Mouse (Mus musculus) frontal cortex, postnatal 14 days (tissue): ENCODE results near the gene Dgki.

Source experiments
- DNase-seq, 2 experiments: peaks; one replicate each; pipeline ENCODE4 v3.0.0; 2022; ENCODE audit warnings: low spot score in 2 of 2

The Dgki gene

DNA sequence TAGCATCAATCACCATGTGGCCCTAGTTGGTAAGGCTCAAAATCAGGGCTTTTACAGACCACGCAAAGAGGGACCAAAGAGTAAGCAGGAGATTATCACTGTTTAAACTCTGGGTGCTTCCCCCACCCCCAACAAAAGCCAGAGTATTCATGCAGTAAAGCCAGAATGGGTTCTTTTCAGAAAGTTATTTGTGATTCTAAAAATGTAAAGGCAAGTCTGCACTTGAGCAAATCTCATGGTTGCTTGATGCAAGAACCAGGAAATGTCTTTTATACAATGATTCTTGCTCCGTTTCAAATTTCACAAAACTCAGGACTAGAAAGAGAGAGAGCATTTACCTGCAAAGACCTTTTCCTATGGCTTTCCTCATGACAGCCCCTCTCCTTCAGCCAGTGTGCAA is 7.9 kb downstream of the Dgki start:
- DNase-seq: no peak

DNA sequence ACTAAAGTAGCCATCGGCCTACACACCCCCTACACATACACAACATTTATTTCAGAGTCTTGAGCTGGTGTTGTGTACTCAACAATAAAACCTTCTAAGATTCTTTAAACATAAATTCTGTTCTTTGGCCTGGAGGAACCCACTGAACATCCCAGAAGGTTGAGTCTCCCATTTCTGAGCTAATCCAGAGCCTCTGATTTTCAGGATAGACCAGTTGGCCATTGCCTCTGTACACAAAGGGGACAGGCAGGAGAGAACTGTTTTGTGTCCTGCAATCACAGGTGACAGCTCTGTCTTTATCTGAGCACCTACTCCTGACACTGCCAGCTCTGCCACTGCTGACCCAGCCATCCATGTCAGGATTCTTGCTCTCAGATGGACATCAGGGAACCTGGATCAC is 8.8 kb downstream of the Dgki start:
- no peak for DNase-seq

DNA sequence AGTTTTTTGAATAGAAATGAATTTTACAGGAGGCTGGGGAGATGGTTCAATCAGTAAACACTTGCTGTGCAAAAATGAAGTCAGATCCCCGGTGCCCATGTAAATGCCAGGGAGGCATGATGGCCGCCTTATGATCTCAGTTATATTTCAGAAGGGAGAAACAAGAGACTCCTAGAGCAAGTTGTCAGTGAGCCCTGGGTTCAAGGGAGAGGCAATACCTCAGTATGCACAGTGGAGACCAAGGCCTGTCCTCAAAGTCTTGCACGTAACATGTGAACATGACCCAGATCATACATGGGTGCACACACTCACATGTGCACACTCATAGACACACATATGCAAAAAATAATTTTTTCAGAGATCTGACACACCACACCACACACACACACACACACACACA is 9.3 kb downstream of the Dgki start:
- no peak for DNase-seq

DNA sequence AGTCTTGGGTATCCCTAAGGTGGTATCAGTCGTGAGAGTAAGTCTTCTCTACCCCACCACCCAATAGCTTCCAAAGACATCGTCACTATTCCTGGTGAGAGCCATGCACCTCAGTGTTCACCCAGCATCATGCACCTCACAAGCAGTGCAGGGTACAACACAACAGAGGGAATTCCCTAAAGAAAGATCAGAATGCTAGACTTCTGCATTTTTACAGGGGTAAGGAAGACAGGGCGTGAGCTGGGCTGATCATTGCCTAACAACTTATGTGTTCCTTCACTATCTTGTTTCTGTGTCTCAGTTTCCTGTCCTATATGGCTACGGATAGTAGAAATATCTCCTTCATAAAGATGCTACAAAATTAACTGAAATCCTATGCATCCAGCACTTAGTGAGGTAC is 13.8 kb downstream of the Dgki start:
- no peak for DNase-seq

DNA sequence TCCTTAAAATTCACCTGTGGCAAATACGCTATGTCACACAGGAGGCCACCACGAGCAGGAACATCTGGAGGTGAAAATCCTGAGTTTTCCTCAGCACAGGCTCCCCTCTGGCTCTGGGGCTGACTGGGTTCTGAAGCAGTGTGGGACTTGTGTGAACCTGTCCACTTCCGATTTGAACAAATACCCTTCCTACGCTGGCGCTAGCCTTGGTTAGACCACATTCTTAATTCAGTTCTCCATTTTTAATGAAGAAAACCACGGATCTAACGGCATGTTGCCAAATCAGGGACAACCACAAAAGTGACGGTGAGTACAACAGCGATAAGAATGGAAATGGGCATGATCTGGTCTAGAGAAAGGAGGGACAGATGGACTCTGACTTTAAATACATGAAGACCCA is 15.1 kb downstream of the Dgki start:
- no peak for DNase-seq

DNA sequence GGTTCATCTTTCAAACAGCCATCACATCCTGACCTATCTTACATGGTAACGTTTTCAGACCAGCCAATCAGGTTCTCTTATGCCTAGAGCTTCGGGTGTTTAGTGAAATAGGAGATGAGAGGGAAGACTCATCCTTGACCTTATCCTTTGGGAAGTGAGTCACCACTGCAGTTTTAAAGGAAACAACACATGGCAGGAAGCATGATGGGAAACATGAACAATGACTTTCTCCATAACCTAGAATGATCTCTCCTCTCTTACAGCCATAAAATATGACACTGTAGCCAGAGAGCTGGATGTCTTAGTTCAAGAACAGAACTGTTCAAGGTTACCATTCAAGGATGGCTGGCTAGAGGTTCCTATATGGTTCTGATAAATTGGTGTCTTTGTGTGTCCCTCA is 16.6 kb downstream of the Dgki start:
- no peak for DNase-seq

DNA sequence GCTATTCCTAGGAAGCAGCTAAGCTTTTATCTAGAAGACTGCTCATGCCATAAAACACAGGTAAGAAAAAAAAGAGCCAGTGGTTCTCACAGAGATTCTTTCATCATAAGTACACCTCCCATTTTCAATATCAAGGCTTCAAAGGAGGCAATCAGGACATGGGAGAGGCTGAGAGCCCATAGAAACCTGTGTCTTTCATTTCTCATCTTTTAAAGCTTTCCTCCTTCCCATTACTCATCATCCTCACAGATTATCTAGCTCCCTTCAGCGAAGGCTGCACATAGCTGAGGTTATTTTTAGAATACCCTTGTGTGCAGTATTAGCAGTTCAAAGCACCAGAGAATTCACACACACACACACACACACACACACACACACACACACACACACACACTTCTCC is 17.3 kb downstream of the Dgki start:
- no peak for DNase-seq

DNA sequence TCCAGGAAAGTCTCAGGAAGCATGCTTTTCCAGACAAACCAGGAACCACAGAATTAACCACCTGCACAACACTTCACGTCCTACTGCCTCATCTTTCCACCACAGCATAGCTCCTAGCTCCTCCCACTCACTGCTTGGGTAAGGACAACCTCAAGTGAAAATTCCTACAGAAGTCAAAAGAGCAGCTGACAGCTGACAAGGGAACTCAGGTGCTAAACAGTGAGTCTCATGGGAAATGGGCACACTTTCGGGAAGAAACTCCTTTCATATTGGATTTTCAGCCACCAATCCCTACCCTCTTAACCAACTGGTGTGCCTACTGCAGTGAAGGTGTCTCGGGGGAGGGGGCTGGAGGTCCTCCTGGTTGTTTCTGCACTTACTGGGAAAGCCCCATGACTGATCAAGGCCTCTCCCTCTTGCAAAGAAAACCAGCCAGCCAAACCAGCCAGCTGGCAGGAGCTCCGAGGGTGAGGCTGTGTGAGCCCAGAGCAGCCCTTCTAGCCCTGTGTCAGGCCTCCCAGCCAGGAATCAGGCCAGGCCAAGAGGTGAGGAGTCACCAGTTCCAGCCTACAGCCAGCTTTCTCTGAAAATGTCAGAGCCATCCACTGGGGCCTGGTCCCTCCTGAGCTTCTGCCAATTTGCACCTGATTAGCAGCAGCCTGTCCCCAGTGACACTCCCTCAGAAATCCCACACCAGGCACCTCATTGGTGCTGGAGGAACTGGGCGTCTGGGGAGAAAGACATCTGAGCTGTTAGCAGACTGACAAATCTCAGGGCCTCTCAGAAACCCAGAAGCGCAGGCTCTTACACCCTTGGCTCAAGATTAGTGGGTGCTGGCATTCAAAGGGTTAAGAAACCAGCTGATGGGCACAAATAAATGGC is 22.9 kb downstream of the Dgki start:
- no peak for DNase-seq

DNA sequence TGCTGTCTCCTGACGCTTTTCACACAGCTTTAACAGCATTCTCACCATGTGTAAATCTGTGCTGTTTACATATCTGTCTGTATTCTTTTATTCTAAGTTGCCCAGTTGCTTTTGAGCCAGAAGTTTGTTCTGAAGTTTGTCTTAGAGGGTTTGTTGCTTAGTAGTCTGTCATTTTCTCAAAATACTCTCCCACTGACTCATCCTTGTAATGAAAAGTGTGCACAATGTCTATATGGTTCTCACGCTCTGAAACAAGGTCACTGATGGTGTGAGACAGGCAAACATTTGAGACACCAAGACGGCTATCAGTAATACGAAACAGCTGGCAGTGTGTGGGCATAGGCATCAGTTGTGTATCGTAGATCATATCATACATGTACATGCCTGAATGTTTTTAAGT is 23.8 kb downstream of the Dgki start:
- DNase-seq: no peak

DNA sequence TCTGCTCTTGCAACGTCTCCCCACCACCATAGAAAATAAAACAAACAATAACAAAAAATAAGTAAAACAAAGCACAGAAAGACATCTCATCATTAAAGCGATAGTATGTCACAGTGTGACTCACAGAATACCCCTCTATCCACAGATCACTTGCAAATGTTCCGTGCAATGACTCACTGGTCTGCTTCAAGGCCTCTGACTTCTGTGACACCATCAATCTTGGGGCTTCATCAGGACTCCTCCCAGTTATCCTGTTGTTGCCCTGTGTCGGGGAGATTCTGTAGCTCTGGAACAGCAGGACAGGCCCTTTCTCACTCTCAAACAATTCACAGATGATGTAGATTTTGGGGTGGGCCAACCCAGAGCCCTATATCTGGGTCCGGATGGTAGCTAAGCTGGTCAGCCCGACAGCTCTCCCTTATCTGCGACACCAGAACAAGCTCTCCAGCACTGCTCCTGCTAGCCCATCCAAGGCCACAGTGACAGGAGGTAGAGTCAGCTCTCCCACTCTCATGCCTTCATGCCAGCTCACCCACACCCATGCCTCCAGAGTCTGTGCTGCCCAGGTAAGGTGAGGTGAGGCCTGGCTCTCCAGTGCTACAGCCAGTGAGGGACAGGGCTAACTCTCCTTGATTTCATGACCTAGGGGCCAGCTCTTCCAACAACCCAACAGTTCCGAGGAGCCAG is 28.9 kb downstream of the Dgki start:
- DNase-seq: no peak

DNA sequence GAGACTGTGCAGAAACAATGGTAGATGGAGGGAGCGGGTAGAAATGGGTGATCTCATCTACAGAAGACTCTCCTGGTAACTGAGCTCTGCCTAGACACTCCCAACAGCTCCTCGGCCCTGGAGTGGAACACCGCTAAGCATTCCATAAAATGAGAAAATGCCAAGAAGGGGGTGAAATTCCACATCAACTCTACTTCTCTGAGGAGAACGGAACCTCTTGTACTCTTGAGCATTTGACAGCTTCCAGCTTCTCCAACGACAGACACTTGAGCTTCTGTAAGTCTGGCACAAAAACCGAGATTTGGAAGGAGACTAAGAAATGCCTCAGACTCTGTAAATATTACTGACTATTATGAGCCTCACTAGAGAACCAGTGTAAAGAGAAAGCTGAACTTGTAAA is 31.4 kb downstream of the Dgki start:
- DNase-seq: no peak

DNA sequence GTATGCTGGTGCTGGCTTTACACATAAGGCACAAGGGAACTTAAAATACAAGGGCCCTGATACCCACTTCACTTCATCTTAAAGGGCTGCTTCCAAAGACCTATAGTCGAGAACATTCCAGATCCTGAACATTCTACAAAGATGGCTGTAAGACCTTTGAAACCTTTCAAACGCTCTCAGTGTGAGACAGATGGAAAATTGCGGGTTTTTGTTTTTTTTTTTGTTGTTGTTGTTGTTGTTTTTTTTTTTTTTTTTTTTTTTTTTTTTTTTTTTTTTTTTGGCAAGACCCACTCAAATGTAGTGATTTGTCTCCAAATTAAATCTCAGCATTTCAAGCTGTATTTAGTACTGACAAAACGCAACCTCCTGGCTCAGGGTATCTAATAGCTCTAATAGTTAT is 32.0 kb downstream of the Dgki start:
- no peak for DNase-seq

DNA sequence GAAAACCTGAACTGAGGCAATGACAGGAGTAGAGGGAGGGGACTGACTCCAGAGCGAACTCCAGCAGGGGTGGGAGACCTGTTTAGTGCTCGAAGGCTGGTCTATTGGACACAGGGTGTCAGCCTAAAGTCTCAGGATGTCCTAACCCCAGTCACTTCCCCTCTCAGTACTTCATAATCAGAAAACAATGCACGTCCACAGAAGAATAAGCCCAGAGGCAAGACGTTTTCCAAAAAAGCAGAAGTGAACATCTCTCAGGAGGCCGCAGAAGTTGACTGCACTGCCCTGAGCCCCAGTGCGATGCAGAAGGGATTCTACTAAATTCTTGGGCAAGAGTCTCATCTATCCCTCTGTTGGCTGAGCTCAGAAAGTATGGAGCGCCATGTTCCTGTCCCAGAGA is 37.5 kb downstream of the Dgki start:
- DNase-seq: no peak

DNA sequence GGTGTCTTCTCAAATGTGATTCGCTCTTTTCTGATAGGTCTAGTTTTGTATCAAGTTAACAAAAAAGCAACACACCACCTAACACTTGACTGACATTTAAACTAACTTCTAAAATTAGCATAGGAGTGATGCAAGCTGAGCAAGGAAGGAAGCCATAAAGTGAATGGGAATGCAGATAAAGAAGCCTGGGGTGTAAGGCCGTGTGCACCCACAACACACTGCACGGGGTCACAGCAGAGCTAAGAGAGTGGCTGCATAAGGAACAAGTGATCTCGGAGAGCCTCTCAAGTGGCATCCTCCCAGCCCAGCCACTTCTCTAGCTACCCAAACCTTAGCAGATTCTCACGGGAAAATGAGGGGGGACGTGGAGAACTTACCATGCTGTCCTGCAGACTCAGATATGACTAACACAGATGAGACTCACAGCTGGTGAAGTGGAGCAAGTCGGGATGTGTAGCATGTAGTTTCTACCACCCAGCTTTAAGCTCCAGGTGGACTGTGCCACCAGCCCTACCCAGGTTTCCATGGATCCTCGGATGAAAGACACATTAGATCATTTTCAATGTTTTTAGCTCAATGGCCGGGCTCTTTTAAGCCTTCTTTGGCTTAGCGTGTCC is 38.6 kb downstream of the Dgki start:
- DNase-seq: no peak

DNA sequence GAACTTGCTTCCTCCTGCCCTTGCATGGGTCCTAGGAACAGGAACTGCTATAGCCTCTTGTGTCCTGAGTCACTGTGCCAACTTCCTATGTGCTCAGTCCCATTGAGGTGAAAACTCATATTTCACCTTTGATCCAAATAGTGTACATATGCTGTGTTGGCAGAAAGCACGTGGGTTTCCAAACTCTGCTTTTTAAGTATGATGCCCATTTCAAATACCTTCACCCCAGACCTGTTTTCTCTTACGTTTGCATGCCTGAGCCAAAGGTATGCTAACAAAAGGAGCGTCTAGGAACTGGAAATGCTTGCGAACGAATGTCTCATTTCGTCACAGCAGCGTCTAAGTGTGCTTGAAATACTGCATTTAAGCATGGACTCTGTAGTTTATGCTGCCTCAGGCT is 41.3 kb downstream of the Dgki start:
- DNase-seq: no peak

DNA sequence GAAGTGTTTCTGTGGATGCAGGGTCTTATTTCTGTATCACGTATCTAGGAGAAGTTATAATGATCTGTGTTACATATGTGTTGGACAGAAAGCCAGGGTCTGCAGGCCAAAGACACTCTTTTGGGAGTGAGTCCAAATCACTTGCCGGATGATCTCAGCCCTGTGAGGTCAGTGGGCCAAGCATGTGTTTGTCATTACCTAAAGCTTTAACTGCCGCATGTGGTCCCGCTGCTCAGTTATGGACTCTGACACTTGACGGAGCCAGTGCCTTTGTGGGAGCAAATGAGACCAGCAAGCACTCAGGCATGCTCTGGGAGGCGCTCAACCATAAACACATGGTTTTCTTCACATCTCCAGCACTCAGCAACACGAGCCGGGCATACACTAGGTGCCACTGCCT is 45.8 kb downstream of the Dgki start:
- no peak for DNase-seq

DNA sequence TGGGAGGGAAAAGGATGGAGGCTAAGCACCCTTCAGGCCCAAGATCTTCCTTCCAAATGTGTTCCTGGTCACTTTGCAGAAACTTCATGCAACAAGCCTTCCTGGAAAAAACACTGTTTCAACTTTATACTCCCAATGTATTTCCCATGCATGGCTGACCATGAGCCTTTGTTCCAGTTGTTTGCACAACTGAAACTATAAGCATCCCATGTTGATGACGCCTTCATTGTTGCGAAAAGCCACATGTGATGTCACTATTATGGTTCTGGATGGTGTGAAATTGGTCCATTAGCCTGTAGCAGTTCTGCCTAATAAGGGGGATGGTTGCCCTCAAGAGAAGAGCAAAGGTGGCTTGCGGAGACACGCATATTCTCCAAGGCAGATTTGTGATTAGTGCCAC is 47.4 kb downstream of the Dgki start:
- DNase-seq: no peak

DNA sequence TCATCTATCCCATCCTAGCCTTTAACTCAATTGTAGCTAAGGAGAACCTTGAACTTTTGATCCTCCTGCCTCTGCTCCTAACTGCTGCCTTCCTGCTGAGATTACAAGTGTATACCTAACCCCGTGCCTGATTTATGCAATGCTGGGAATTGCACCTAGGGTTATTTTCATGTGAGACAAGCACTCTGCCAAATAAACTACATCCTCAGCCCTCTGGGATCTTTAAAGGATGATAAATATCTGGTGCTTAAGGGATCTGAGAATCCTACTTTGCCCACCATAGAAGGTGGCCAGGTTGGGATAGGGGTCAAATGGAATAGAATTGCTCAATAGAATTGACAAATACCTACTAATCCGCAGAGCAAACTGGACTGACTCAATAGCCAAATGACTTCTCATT is 49.3 kb downstream of the Dgki start:
- no peak for DNase-seq

DNA sequence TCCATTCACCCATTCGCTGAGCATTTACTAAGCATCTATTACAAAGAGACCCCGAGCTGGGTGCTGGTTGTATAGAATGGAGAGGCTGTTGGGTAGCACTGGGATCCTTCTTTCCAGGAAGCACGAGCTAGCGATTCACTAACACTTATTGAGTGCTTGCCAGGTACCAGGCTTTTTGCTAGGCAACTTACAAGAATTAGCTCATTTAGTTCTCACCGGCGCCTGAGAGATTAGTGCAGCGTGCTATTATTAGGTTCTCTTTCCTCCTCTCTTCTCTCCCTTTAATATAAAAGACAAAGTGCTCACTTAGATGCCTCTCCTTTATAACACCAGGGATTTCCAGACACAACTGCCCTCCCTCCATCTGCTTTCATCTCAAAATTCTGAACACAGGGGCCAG is 54.2 kb downstream of the Dgki start:
- no peak for DNase-seq

DNA sequence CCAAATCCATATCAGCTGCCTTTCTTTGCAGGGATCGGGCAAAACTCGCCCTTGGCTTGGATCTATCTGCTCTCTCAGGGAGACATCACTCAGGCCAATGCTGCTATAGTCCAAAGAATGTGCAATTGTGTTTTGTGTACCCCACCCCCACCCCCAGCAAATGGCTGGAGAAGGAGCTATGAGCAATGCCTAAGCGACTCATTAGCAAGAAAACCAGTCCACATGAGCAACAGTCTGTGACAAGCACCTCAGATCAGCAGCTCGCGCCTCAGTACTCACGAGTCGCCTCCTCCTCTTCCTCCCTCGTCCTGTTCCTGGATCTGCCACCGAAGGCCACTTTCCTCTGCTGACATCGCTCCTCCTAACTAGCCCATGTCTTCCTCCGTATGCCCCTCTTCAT is 55.9 kb downstream of the Dgki start:
- DNase-seq: no peak

DNA sequence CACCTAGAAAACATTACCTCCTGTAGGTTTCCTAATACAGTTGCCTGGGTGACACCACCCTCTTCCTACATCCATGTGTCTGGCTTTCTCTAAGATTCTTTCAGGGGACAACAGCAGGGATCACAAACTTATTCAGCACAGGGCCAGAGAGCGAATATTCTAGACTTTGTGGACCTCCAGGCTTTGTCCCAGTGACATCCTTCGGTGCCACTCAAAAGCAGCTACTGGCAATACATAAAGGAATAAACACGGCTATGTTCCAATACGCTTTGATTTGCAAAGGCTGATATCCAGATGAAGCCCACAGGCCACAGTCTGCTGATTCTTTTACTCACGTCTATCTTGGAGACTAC is 57.2 kb downstream of the Dgki start:
- DNase-seq: no peak

DNA sequence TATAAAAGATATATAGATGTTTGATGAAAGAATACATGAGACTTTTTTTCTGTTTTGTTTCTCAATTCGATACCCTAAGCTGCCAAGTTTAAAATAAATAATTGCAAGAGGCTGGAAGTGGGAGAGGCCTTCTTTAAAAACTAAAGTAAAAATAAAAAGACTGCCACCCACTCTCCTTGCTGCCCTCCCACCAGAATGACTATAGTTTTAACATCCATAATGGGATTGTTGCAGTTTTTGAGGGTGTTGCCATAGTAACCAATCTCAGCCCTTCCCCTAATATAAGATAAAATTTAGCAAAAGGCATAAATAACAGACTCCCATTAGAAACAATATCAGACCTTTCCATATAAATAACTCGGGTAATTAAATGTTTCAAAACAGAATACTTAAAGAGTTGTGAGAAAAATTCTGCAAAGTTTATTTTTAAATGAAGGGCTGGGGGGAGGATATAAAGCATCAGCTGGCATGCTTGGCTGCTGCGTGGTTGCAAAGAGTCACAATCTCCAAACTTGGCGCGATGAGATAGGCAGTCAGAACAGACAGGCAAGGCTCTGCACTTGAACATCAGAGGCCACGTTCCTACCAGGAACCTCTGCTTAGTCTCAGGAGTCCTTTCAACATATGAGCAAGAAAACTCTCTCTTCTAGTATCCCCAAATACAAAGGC is 57.8 kb downstream of the Dgki start:
- no peak for DNase-seq

DNA sequence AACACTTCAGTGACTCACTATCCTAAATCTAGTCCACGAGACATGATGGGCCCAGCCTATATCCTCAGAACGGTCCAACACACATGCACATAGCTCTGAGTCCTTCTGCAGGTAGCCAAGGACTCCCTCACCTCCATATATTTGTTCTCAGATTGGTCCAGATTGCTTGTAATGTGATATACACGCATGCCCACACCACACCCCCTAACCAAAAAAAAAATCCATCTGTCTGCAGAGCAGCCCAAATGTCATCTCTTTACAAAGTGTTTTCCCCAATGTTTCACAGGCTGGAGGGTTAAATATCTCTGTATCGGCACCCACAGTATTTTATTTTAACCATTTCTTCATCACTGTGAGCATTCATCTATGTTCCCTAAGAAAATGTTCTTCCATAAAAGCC is 58.5 kb downstream of the Dgki start:
- no peak for DNase-seq
